Mouse (Mus musculus) midbrain, embryonic 13.5 days (tissue): ENCODE results near the gene Plcl1. TPM values are rescaled to one million over a fixed set of nuclear protein-coding genes. Genes with fewer than 3 reads are reported as not detected.

Experiments used
- ATAC-seq: fragments of 200-750 bp; cut with Nextera tagmentation; 2 replicates; pipeline ENCODE4 v1.8.0; 2017; ENCODE audit warnings: mild to moderate bottlenecking, moderate TSS enrichment, moderate library complexity
- H3K27ac ChIP-seq: fragments of 300-500 bp; sonication (generic); 2 replicates; pipeline ENCODE4 v1.5.1; 2015; ENCODE audit warnings: inconsistent platforms, mild to moderate bottlenecking, moderate library complexity
- H3K27me3 ChIP-seq: fragments of 300-500 bp; sonication (generic); 2 replicates; pipeline ENCODE4 v1.6.1; 2015; ENCODE audit warnings: mild to moderate bottlenecking, inconsistent platforms
- H3K36me3 ChIP-seq: fragments of 300-500 bp; sonication (generic); 2 replicates; pipeline ENCODE4 v1.6.1; 2015; ENCODE audit warnings: mild to moderate bottlenecking, inconsistent platforms
- H3K4me1 ChIP-seq: fragments of 300-500 bp; sonication (generic); replicated peaks from 2 replicates; pipeline ENCODE4 v1.6.1; 2015; ENCODE audit warnings: inconsistent platforms
- H3K4me2 ChIP-seq: fragments of 300-500 bp; sonication (generic); replicated peaks from 2 replicates; pipeline ENCODE4 v1.6.1; 2015; ENCODE audit warnings: moderate library complexity, mild to moderate bottlenecking, inconsistent platforms
- H3K4me3 ChIP-seq: fragments of 300-500 bp; sonication (generic); replicated peaks from 2 replicates; pipeline ENCODE4 v1.5.1; 2015; ENCODE audit warnings: mild to moderate bottlenecking, inconsistent platforms
- H3K9ac ChIP-seq: fragments of 300-500 bp; sonication (generic); replicated peaks from 2 replicates; pipeline ENCODE4 v1.6.1; 2015; ENCODE audit warnings: mild to moderate bottlenecking, inconsistent platforms
- H3K9me3 ChIP-seq: fragments of 300-500 bp; sonication (generic); 2 replicates; pipeline ENCODE4 v1.6.1; 2016; ENCODE audit warnings: mild to moderate bottlenecking, inconsistent platforms
- WGBS: fragments of 180-500 bp; shearing (Covaris S2); methylation state at CpG from one replicate; pipeline ENCODE4 v1.1.7; 2015; 5-methylcytosine and 5-hydroxymethylcytosine counted together
- polyA plus RNA-seq: library from polyadenylated mRNA; unstranded; fragments of >200 nt; fragmentation: Nextera tagmentation; extraction: Ambion mirVana; gene quantifications from 2 replicates; pipeline ENCODE4 v1.2.1, GENCODE M21; 2015

Plcl1 gene
- polyA plus RNA-seq, 1 experiment from 2014 or later = 3.7 TPM

- 72% methylated on average over 6 of the region's 6 CpGs for WGBS
- no peak for ATAC-seq
These were observed 387.1 kb downstream of the Plcl1 start for GRCm38 (mm10) chr1:55792817-55793216.

More at GRCm38 (mm10) chr1:55792817-55793216, 387.1 kb downstream of the Plcl1 start:
- no peaks in the 10 kb centered on the region for H3K27me3 ChIP-seq
- H3K9me3 ChIP-seq = no peaks in the 10 kb centered on the region
- no peak overlapping the region for H3K4me3 ChIP-seq
- no peak overlapping the region for H3K9ac ChIP-seq
- no peak overlapping the region for H3K27ac ChIP-seq
- H3K36me3 ChIP-seq = no peaks in the 10 kb centered on the region
- no peak overlapping the region for H3K4me2 ChIP-seq
- no peaks in the 10 kb centered on the region for H3K4me1 ChIP-seq

Other genes with a start within 250 kb of the Plcl1 start
- 7.6 and 8.5 TPM in 2 replicates for gene Rftn2, start 179.1 kb upstream of the Plcl1 start, polyA plus RNA-seq
- 3.2 and 3.6 TPM in 2 replicates for gene Mars2, start 168.7 kb upstream of the Plcl1 start, polyA plus RNA-seq
- 0.55 and 0.62 TPM in 2 replicates for gene Boll, start 42.5 kb upstream of the Plcl1 start, polyA plus RNA-seq